Mouse (Mus musculus): ENCODE measurements at regions not wholly inside any gene's neighbourhood (a gene's known extent, or its start where the extent isn't known, plus 50 kb on each side); places are given as distances from the start of the nearest gene placed in this dataset.

GRCm38 (mm10) chr10:21446641-21447040 lies 69.5 kb downstream of the Aldh8a1 start:
- Histone ChIP-seq H3K4me1 (0 out of 2 replicates have a peak, but pooled peaks cover 5% of the 10 kb centered on the region), H3K9ac (no peak overlapping the region), H3K27me3 (no peaks in the 10 kb centered on the region), H3K27ac (no peak overlapping the region), H3K9me3 (replicated peaks) (no peaks in the 10 kb centered on the region), H3K36me3 (no peaks in the 10 kb centered on the region), H3K4me3 (no peak overlapping the region), H3K4me2 (replicated peaks) (no peak overlapping the region)
- 74% methylated on average over 12 of the region's 12 CpGs for WGBS
- no peak for ATAC-seq (ENCODE audit: low FRiP score)

- no peak for ATAC-seq (ENCODE audit: low FRiP score)
- no peak overlapping the region for H3K27ac ChIP-seq
- H3K4me3 ChIP-seq = no peak overlapping the region
- H3K27me3 ChIP-seq = no peaks in the 10 kb centered on the region
- no peaks in the 10 kb centered on the region for H3K9me3 ChIP-seq (replicated peaks)
- no peak overlapping the region for H3K4me2 ChIP-seq (replicated peaks)
- 0 out of 2 replicates have a peak, but pooled peaks cover 5% of the 10 kb centered on the region for H3K4me1 ChIP-seq
- no peak overlapping the region for H3K9ac ChIP-seq
- no peaks in the 10 kb centered on the region for H3K36me3 ChIP-seq
- WGBS = 86% methylated on average over 3 of the region's 3 CpGs
These were observed 71.0 kb downstream of the Aldh8a1 start for GRCm38 (mm10) chr10:21448132-21448531.

- 84% methylated on average over 5 of the region's 5 CpGs for WGBS
- H3K36me3 ChIP-seq = no peaks in the 10 kb centered on the region
- no peaks in the 10 kb centered on the region for H3K27me3 ChIP-seq
- H3K9ac ChIP-seq = no peak overlapping the region
- H3K4me2 ChIP-seq (replicated peaks) = no peak overlapping the region
- no peaks in the 10 kb centered on the region for H3K9me3 ChIP-seq (replicated peaks)
- H3K4me3 ChIP-seq = no peak overlapping the region
- no peak overlapping the region for H3K27ac ChIP-seq
- ATAC-seq (ENCODE audit: low FRiP score) = no peak
- 0 out of 2 replicates have a peak, but pooled peaks cover under 1% of the 10 kb centered on the region for H3K4me1 ChIP-seq
These were observed 71.9 kb downstream of the Aldh8a1 start for GRCm38 (mm10) chr10:21448942-21449341.

- Histone ChIP-seq H3K9ac (no peak overlapping the region), H3K36me3 (no peaks in the 10 kb centered on the region), H3K4me1 (peaks cover 7% of the 10 kb centered on the region), H3K27ac (no peak overlapping the region), H3K27me3 (no peaks in the 10 kb centered on the region), H3K4me2 (replicated peaks) (no peak overlapping the region), H3K4me3 (no peak overlapping the region), H3K9me3 (replicated peaks) (no peaks in the 10 kb centered on the region)
- no peak for ATAC-seq (ENCODE audit: low FRiP score)
- WGBS = 95% methylated on average over 2 of the region's 2 CpGs
These were observed 75.5 kb downstream of the Aldh8a1 start for GRCm38 (mm10) chr10:21452611-21453010.

GRCm38 (mm10) chr10:21453527-21453926 lies 76.4 kb downstream of the Aldh8a1 start:
- no peak for ATAC-seq (ENCODE audit: low FRiP score)
- no peaks in the 10 kb centered on the region for H3K9me3 ChIP-seq (replicated peaks)
- H3K4me3 ChIP-seq = no peak overlapping the region
- peaks cover 7% of the 10 kb centered on the region for H3K4me1 ChIP-seq
- H3K27me3 ChIP-seq = no peaks in the 10 kb centered on the region
- no peaks in the 10 kb centered on the region for H3K36me3 ChIP-seq
- no peak overlapping the region for H3K27ac ChIP-seq
- no peak overlapping the region for H3K4me2 ChIP-seq (replicated peaks)
- 76% methylated on average over 3 of the region's 3 CpGs for WGBS
- H3K9ac ChIP-seq = no peak overlapping the region

- no peak overlapping the region for H3K4me2 ChIP-seq (replicated peaks)
- H3K9me3 ChIP-seq (replicated peaks) = no peaks in the 10 kb centered on the region
- peaks cover 7% of the 10 kb centered on the region for H3K4me1 ChIP-seq
- 82% methylated on average over 5 of the region's 5 CpGs for WGBS
- no peaks in the 10 kb centered on the region for H3K36me3 ChIP-seq
- no peak overlapping the region for H3K27ac ChIP-seq
- H3K4me3 ChIP-seq = no peak overlapping the region
- H3K9ac ChIP-seq = no peak overlapping the region
- no peak for ATAC-seq (ENCODE audit: low FRiP score)
- H3K27me3 ChIP-seq = no peaks in the 10 kb centered on the region
These were observed 77.1 kb downstream of the Aldh8a1 start for GRCm38 (mm10) chr10:21454153-21454552.

GRCm38 (mm10) chr10:21454757-21455156 lies 77.7 kb downstream of the Aldh8a1 start:
- no peak for ATAC-seq (ENCODE audit: low FRiP score)
- WGBS = 93% methylated on average over 16 of the region's 16 CpGs

GRCm38 (mm10) chr10:21455863-21456262 lies 78.8 kb downstream of the Aldh8a1 start:
- Histone ChIP-seq H3K36me3 (no peaks in the 10 kb centered on the region), H3K4me1 (peaks cover 7% of the 10 kb centered on the region), H3K9me3 (replicated peaks) (no peaks in the 10 kb centered on the region), H3K4me2 (replicated peaks) (no peak overlapping the region), H3K27me3 (no peaks in the 10 kb centered on the region), H3K9ac (no peak overlapping the region), H3K27ac (no peak overlapping the region), H3K4me3 (no peak overlapping the region)
- WGBS = 31% methylated on average over 5 of the region's 5 CpGs
- no peak for ATAC-seq (ENCODE audit: low FRiP score)

More at GRCm38 (mm10) chr10:21454757-21455156, 77.7 kb downstream of the Aldh8a1 start:
- no peaks in the 10 kb centered on the region for H3K9me3 ChIP-seq (replicated peaks)
- no peak overlapping the region for H3K4me3 ChIP-seq
- H3K36me3 ChIP-seq = no peaks in the 10 kb centered on the region
- no peaks in the 10 kb centered on the region for H3K27me3 ChIP-seq
- peaks cover 7% of the 10 kb centered on the region for H3K4me1 ChIP-seq
- no peak overlapping the region for H3K9ac ChIP-seq
- H3K4me2 ChIP-seq (replicated peaks) = no peak overlapping the region
- no peak overlapping the region for H3K27ac ChIP-seq

GRCm38 (mm10) chr10:21456359-21456758 lies 79.3 kb downstream of the Aldh8a1 start:
- H3K9me3 ChIP-seq (replicated peaks) = no peaks in the 10 kb centered on the region
- H3K27me3 ChIP-seq = no peaks in the 10 kb centered on the region
- H3K4me2 ChIP-seq (replicated peaks) = no peak overlapping the region
- H3K4me1 ChIP-seq = peaks cover 7% of the 10 kb centered on the region
- no peaks in the 10 kb centered on the region for H3K36me3 ChIP-seq
- WGBS = 47% methylated on average over 3 of the region's 3 CpGs
- no peak overlapping the region for H3K4me3 ChIP-seq
- no peak overlapping the region for H3K9ac ChIP-seq
- no peak for ATAC-seq (ENCODE audit: low FRiP score)
- H3K27ac ChIP-seq = peak overlapping the region; percentile 31; the same call in 1 of the 2 replicates

GRCm38 (mm10) chr10:21456991-21457390 lies 79.9 kb downstream of the Aldh8a1 start:
- H3K27me3 ChIP-seq = no peaks in the 10 kb centered on the region
- peaks cover 7% of the 10 kb centered on the region for H3K4me1 ChIP-seq
- H3K9me3 ChIP-seq (replicated peaks) = no peaks in the 10 kb centered on the region
- no peak overlapping the region for H3K9ac ChIP-seq
- no peak overlapping the region for H3K4me3 ChIP-seq
- 0 out of 2 replicates have a peak overlapping the region, but pooled peaks have one; percentile 31 for H3K27ac ChIP-seq
- ATAC-seq (ENCODE audit: low FRiP score) = no peak
- no peaks in the 10 kb centered on the region for H3K36me3 ChIP-seq
- WGBS = 61% methylated on average over 6 of the region's 6 CpGs
- H3K4me2 ChIP-seq (replicated peaks) = no peak overlapping the region

- no peaks in the 10 kb centered on the region for H3K36me3 ChIP-seq
- no peak overlapping the region for H3K9ac ChIP-seq
- no peaks in the 10 kb centered on the region for H3K27me3 ChIP-seq
- ATAC-seq (ENCODE audit: low FRiP score) = no peak
- H3K27ac ChIP-seq = no peak overlapping the region
- H3K4me2 ChIP-seq (replicated peaks) = no peak overlapping the region
- no peak overlapping the region for H3K4me3 ChIP-seq
- H3K9me3 ChIP-seq (replicated peaks) = no peaks in the 10 kb centered on the region
- H3K4me1 ChIP-seq = peaks cover 7% of the 10 kb centered on the region
These were observed 81.5 kb downstream of the Aldh8a1 start for GRCm38 (mm10) chr10:21458608-21459007.

GRCm38 (mm10) chr10:21460062-21460461 lies 83.0 kb downstream of the Aldh8a1 start:
- Histone ChIP-seq H3K27ac (no peak overlapping the region), H3K4me2 (replicated peaks) (no peak overlapping the region), H3K27me3 (peaks cover 4% of the 10 kb centered on the region; the same call in 1 of the 2 replicates), H3K9me3 (replicated peaks) (no peaks in the 10 kb centered on the region), H3K4me3 (no peak overlapping the region), H3K9ac (no peak overlapping the region), H3K4me1 (peaks cover 7% of the 10 kb centered on the region), H3K36me3 (no peaks in the 10 kb centered on the region)
- WGBS = 72% methylated on average over 2 of the region's 2 CpGs
- no peak for ATAC-seq (ENCODE audit: low FRiP score)

- no peaks in the 10 kb centered on the region for H3K4me1 ChIP-seq
- no peak overlapping the region for H3K27ac ChIP-seq
- WGBS = 71% methylated on average over 3 of the region's 3 CpGs
- H3K9me3 ChIP-seq (replicated peaks) = no peaks in the 10 kb centered on the region
- no peak overlapping the region for H3K9ac ChIP-seq
- H3K4me2 ChIP-seq (replicated peaks) = no peak overlapping the region
- no peak overlapping the region for H3K4me3 ChIP-seq
- H3K36me3 ChIP-seq = no peaks in the 10 kb centered on the region
- H3K27me3 ChIP-seq = peaks cover 11% of the 10 kb centered on the region
- no peak for ATAC-seq (ENCODE audit: low FRiP score)
These were observed 85.8 kb downstream of the Aldh8a1 start for GRCm38 (mm10) chr10:21462915-21463314.
